Mouse (Mus musculus): ENCODE data around the gene Pkig. TPM values are rescaled to one million over a fixed set of nuclear protein-coding genes. Genes with fewer than 3 reads are reported as not detected.

The Pkig gene
- polyA plus RNA-seq, 1 experiment from 2014 or later, result 187 TPM

DNA sequence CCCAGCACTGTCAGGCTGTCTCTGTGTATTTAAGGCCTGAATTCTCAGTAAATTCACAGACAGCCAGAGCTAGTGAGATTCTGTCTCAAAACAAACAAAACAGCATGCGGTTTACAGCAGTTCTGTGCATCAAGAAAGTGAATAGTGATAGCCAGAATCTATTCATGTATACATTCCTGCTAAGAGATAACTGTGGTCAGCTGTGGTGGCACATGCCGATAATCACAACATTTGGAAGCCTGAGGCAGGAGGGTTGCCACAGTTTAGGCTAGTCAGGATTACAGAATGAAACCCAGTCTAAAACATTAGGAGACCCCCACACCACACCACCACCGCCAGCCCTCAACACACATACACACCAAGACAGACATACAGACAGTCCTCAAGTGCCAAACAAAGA lies 31.6 kb downstream of the Pkig start:
- no peaks in the 10 kb centered on the region for H3K27me3 ChIP-seq (ENCODE audit: insufficient read depth, low read length)
- no peak overlapping the region for H3K27ac ChIP-seq (ENCODE audit: low read length)
- no peak overlapping the region for H3K4me2 ChIP-seq (replicated peaks; ENCODE audit: low read depth, low read length)
- ATAC-seq (ENCODE audit: low FRiP score, low TSS enrichment), result no peak
- peaks cover 59% of the 10 kb centered on the region for H3K4me1 ChIP-seq (ENCODE audit: insufficient read depth, low read length)
- WGBS, result 71% methylated on average over 3 of the region's 3 CpGs
- no peaks in the 10 kb centered on the region for H3K9me3 ChIP-seq (ENCODE audit: low read length)
- no peaks in the 10 kb centered on the region for H3K36me3 ChIP-seq (ENCODE audit: insufficient read depth, low read length)
- H3K9ac ChIP-seq (replicated peaks; ENCODE audit: low read length), result no peak overlapping the region
- H3K4me3 ChIP-seq (ENCODE audit: low read length), result no peak overlapping the region

- peaks cover 53% of the 10 kb centered on the region for H3K4me1 ChIP-seq (ENCODE audit: insufficient read depth, low read length)
- no peak overlapping the region for H3K9ac ChIP-seq (replicated peaks; ENCODE audit: low read length)
Observed at GRCm38 (mm10) chr2:163690409-163691304, 32.5 kb downstream of the Pkig start.

GRCm38 (mm10) chr2:163691846-163692605 lies 33.8 kb downstream of the Pkig start:
- no peak for ATAC-seq (ENCODE audit: low FRiP score, low TSS enrichment)
- no peaks in the 10 kb centered on the region for H3K27me3 ChIP-seq (ENCODE audit: insufficient read depth, low read length)
- H3K27ac ChIP-seq (ENCODE audit: low read length), result peak overlapping the region; percentile 43; the same call in 1 of the 2 replicates

More at GRCm38 (mm10) chr2:163690409-163691304, 32.5 kb downstream of the Pkig start:
- Histone ChIP-seq H3K27me3 (ENCODE audit: insufficient read depth, low read length) (no peaks in the 10 kb centered on the region), H3K36me3 (ENCODE audit: insufficient read depth, low read length) (no peaks in the 10 kb centered on the region), H3K9me3 (ENCODE audit: low read length) (no peaks in the 10 kb centered on the region), H3K4me2 (replicated peaks; ENCODE audit: low read depth, low read length) (no peak overlapping the region), H3K27ac (ENCODE audit: low read length) (peak overlapping the region; percentile 55), H3K4me3 (ENCODE audit: low read length) (no peak overlapping the region)
- no peak for ATAC-seq (ENCODE audit: low FRiP score, low TSS enrichment)
- 78% methylated on average over 8 of the region's 8 CpGs for WGBS

GRCm38 (mm10) chr2:163692873-163693612 lies 34.9 kb downstream of the Pkig start:
- H3K27me3 ChIP-seq (ENCODE audit: insufficient read depth, low read length), result no peaks in the 10 kb centered on the region
- peak overlapping the region; percentile 89 for H3K27ac ChIP-seq (ENCODE audit: low read length)
- 0 out of 2 replicates have a peak, but pooled peaks have one; percentile 13 for ATAC-seq (ENCODE audit: low FRiP score, low TSS enrichment)
- no peak overlapping the region for H3K4me2 ChIP-seq (replicated peaks; ENCODE audit: low read depth, low read length)
- H3K9me3 ChIP-seq (ENCODE audit: low read length), result no peaks in the 10 kb centered on the region
- whole genome bisulfite sequencing, result 52% methylated on average over 3 of the region's 3 CpGs
- H3K9ac ChIP-seq (replicated peaks; ENCODE audit: low read length), result no peak overlapping the region
- H3K4me1 ChIP-seq (ENCODE audit: insufficient read depth, low read length), result peaks cover 59% of the 10 kb centered on the region
- H3K4me3 ChIP-seq (ENCODE audit: low read length), result no peak overlapping the region
- H3K36me3 ChIP-seq (ENCODE audit: insufficient read depth, low read length), result no peaks in the 10 kb centered on the region

More at GRCm38 (mm10) chr2:163691846-163692605, 33.8 kb downstream of the Pkig start:
- H3K4me2 ChIP-seq (replicated peaks; ENCODE audit: low read depth, low read length), result no peak overlapping the region
- WGBS, result 77% methylated on average over 6 of the region's 6 CpGs
- H3K9ac ChIP-seq (replicated peaks; ENCODE audit: low read length), result no peak overlapping the region
- no peak overlapping the region for H3K4me3 ChIP-seq (ENCODE audit: low read length)
- H3K9me3 ChIP-seq (ENCODE audit: low read length), result no peaks in the 10 kb centered on the region
- H3K36me3 ChIP-seq (ENCODE audit: insufficient read depth, low read length), result no peaks in the 10 kb centered on the region
- H3K4me1 ChIP-seq (ENCODE audit: insufficient read depth, low read length), result peaks cover 50% of the 10 kb centered on the region

- ATAC-seq (ENCODE audit: low FRiP score, low TSS enrichment), result peak; percentile 47
- Histone ChIP-seq H3K27me3 (ENCODE audit: insufficient read depth, low read length) (no peaks in the 10 kb centered on the region), H3K9ac (replicated peaks; ENCODE audit: low read length) (peak overlapping the region; percentile 45), H3K27ac (ENCODE audit: low read length) (peak overlapping the region; percentile 89), H3K4me2 (replicated peaks; ENCODE audit: low read depth, low read length) (peak overlapping the region; percentile 28), H3K4me1 (ENCODE audit: insufficient read depth, low read length) (peaks cover 65% of the 10 kb centered on the region), H3K9me3 (ENCODE audit: low read length) (no peaks in the 10 kb centered on the region), H3K36me3 (ENCODE audit: insufficient read depth, low read length) (no peaks in the 10 kb centered on the region), H3K4me3 (ENCODE audit: low read length) (peak overlapping the region; percentile 23)
- 19% methylated on average over 9 of the region's 9 CpGs for WGBS
Observed at GRCm38 (mm10) chr2:163693716-163694314, 35.6 kb downstream of the Pkig start.

- Histone ChIP-seq H3K4me3 (ENCODE audit: low read length) (no peak overlapping the region), H3K9ac (replicated peaks; ENCODE audit: low read length) (no peak overlapping the region), H3K9me3 (ENCODE audit: low read length) (no peaks in the 10 kb centered on the region), H3K27me3 (ENCODE audit: insufficient read depth, low read length) (no peaks in the 10 kb centered on the region), H3K36me3 (ENCODE audit: insufficient read depth, low read length) (no peaks in the 10 kb centered on the region), H3K27ac (ENCODE audit: low read length) (no peak overlapping the region), H3K4me2 (replicated peaks; ENCODE audit: low read depth, low read length) (no peak overlapping the region), H3K4me1 (ENCODE audit: insufficient read depth, low read length) (peaks cover 55% of the 10 kb centered on the region)
- WGBS, result 52% methylated on average over 2 of the region's 2 CpGs
- no peak for ATAC-seq (ENCODE audit: low FRiP score, low TSS enrichment)
Observed at GRCm38 (mm10) chr2:163696763-163697162, 38.6 kb downstream of the Pkig start.

GRCm38 (mm10) chr2:163697764-163698480 lies 39.7 kb downstream of the Pkig start:
- Histone ChIP-seq H3K4me1 (ENCODE audit: insufficient read depth, low read length) (peaks cover 53% of the 10 kb centered on the region), H3K9ac (replicated peaks; ENCODE audit: low read length) (no peak overlapping the region), H3K27ac (ENCODE audit: low read length) (peak overlapping the region; percentile 80), H3K27me3 (ENCODE audit: insufficient read depth, low read length) (no peaks in the 10 kb centered on the region), H3K36me3 (ENCODE audit: insufficient read depth, low read length) (no peaks in the 10 kb centered on the region), H3K9me3 (ENCODE audit: low read length) (no peaks in the 10 kb centered on the region), H3K4me3 (ENCODE audit: low read length) (no peak overlapping the region), H3K4me2 (replicated peaks; ENCODE audit: low read depth, low read length) (peak overlapping the region; percentile 28; the same call in 1 of the 2 replicates)
- peak; percentile 60 for ATAC-seq (ENCODE audit: low FRiP score, low TSS enrichment)
- 33% methylated on average over 16 of the region's 16 CpGs for WGBS

GRCm38 (mm10) chr2:163699078-163699780 lies 41.0 kb downstream of the Pkig start:
- Histone ChIP-seq H3K4me2 (replicated peaks; ENCODE audit: low read depth, low read length) (no peak overlapping the region), H3K9ac (replicated peaks; ENCODE audit: low read length) (no peak overlapping the region), H3K9me3 (ENCODE audit: low read length) (no peaks in the 10 kb centered on the region), H3K36me3 (ENCODE audit: insufficient read depth, low read length) (peaks cover under 1% of the 10 kb centered on the region), H3K27me3 (ENCODE audit: insufficient read depth, low read length) (no peaks in the 10 kb centered on the region), H3K27ac (ENCODE audit: low read length) (no peak overlapping the region), H3K4me3 (ENCODE audit: low read length) (no peak overlapping the region), H3K4me1 (ENCODE audit: insufficient read depth, low read length) (peaks cover 40% of the 10 kb centered on the region)
- WGBS, result 64% methylated on average over 11 of the region's 11 CpGs
- peak; percentile 19; the same call in 1 of the 2 replicates for ATAC-seq (ENCODE audit: low FRiP score, low TSS enrichment)
